Mouse (Mus musculus) cerebellum, adult 11 months (tissue): ENCODE data around the gene Cwh43.
"Not testable (repeated sequence)": the region's sequence is repeated elsewhere in the genome, so short reads cannot be mapped to it uniquely, and the experiment has no call there.

Source experiments
- DNase-seq: peaks from one replicate; pipeline ENCODE4 v3.0.0; 2022

Cwh43 gene

DNA sequence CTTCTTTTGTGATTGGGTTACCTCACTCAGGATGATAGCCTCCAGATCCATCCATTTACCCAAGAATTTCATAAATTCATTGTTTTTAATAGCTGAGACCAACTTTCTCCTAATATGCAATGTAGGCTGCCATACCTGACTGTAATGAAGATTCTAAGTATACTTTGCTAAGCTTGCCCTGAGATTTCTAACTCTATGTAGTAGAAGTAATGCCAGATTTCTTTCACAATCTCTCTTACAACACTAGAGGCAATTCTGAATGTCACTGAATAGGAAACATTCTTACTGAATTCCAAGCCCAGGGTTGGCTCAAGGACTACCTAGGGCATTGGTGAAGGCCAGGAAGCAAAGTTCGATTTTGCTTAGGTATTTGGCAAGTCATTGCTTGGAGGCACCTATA lies 76.5 kb downstream of the Cwh43 start:
- not testable (repeated sequence) for DNase-seq

- DNase-seq: no peak
Measured at GRCm38 (mm10) chr5:73484016-73484615, 78.2 kb downstream of the Cwh43 start.

GRCm38 (mm10) chr5:73486451-73486850 lies 80.6 kb downstream of the Cwh43 start:
- DNase-seq: no peak

DNA sequence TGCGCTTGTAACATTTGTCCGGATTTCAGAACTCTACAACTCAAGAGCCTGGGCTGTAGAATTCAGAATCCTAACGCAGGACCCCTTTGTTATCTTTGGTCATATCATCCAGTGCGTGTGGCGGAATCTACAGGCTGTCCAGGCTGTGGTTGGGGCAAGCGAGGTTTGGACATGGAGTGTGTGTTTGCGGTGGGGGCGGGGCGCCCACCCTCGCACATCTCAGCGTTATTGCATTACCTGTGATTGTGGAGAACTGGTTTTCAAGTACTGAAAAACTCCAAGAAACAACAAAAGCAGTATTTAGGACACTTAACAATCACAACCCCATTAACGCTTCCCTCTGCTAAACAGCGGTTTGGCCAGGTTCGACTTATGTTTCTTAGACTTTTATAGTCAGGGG lies 84.0 kb downstream of the Cwh43 start:
- DNase-seq: peak; percentile 39

DNA sequence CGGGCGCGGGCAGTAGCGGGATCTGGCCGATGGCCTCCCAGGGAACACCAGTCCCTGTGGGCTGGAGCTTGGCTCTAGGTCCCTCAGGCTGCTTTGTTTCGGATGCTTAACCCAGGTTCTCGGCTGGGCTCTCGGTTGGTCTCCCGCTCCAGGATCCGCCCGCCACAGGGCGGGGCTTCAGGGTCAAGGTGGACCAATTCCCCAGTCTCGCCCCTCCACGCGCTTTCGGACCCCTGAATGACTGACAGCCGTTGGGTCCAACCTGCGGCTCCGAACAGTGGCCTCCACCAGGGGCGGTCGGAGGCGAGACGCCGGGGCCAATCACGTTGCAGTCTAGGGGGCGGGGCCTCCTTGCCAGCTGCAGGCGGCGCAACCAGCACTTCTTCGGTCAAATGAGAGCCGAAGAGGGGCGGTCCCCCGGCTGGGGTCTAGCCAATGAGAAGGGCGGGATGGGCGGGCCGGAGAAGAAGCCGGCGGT lies 84.8 kb downstream of the Cwh43 start:
- DNase-seq: peak; percentile 99

GRCm38 (mm10) chr5:73491074-73491836 lies 85.4 kb downstream of the Cwh43 start:
- peak; percentile 56 for DNase-seq

- DNase-seq: peak; percentile 81
Measured at GRCm38 (mm10) chr5:73491837-73492720, 86.2 kb downstream of the Cwh43 start.

DNA sequence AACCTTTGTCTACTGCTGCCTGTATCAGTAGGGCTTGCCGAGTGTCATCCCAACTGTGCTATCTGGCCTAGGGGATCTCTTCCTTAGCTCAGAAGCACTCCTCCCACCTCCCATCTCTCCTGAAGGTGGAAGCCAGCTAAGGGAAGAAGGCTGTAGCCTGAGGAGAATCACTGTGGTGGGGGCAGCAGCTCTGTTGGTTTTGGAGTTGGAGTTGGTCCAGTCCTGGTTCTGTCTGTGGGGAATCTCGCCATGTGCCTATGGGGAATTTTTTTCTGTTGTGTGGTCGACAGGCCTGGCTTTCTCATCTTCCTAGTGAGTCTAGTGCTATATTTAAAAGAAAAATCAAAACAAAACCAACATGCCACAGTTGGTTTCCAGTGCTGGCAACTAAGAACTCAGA lies 91.5 kb downstream of the Cwh43 start:
- no peak for DNase-seq

GRCm38 (mm10) chr5:73498559-73498958 lies 92.7 kb downstream of the Cwh43 start:
- no peak for DNase-seq

DNA sequence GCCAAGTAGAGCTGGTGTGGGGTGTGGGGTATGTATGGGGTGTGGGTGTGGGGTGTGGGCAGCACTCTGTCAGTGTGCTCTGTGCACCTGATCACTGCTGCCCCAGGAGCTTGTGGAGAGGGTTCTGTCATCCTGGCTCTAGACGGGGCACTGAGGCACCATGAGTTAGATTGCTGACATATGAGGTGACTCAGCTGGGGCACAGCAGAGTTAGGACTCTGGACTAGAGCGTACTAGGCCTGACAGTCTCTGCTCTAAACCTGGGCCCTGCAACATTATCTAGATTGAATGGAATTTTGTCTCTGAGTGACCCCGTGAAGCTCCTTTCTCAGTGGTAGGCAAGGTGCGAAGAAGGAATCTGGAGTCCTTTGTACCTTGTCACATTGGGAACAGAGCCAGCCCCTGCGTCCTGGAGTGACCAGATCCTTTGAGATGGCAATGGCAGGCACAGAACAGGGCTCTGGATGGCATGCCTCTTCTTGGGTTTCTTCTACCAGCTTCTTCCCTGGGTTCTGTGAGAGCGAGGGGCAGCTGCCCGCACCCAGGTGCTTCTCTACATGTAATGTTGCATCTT lies 95.1 kb downstream of the Cwh43 start:
- no peak for DNase-seq

DNA sequence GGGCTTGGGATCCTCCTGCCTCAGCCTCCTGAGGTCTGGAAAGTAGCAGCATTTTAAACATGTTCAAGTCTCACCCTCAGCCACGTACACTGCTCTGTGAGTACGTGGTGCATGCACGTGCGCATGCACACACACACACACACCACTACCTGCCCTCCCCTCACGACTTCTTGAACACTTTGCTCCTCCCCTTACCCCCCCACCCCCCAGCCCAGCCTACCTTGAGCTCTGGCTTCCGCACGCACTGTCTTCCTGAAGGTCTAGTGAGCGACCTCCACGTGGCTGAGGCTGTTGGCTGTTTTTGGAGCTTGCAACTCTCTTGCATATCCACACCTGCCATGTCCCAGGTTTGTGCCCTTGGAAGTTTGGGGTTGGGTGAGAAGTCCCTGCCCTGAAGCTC lies 96.5 kb downstream of the Cwh43 start:
- DNase-seq: no peak
